Mouse (Mus musculus): ENCODE results near the gene Auts2. TPM values are rescaled to one million over a fixed set of nuclear protein-coding genes. Genes with fewer than 3 reads are reported as not detected.

Gene Auts2
- polyA plus RNA-seq, 1 experiment from 2014 or later: 1.6 TPM

GRCm38 (mm10) chr5:132290606-132291535, 252.3 kb downstream of the Auts2 start:
- ATAC-seq (ENCODE audit: insufficient read depth): no peak
- H3K4me1 ChIP-seq (replicated peaks): no peaks in the 10 kb centered on the region
- no peak overlapping the region for H3K27ac ChIP-seq (replicated peaks)
- no peaks in the 10 kb centered on the region for H3K36me3 ChIP-seq (replicated peaks)
- WGBS (ENCODE audit: insufficient replicate concordance): 59% methylated on average over 13 of the region's 13 CpGs
- H3K27me3 ChIP-seq: no peaks in the 10 kb centered on the region
- H3K9me3 ChIP-seq (replicated peaks): no peaks in the 10 kb centered on the region
- H3K9ac ChIP-seq: no peak overlapping the region
- no peak overlapping the region for H3K4me3 ChIP-seq (replicated peaks)
- no peak overlapping the region for H3K4me2 ChIP-seq

GRCm38 (mm10) chr5:132283741-132284140, 259.4 kb downstream of the Auts2 start:
- no peak for ATAC-seq (ENCODE audit: insufficient read depth)
- Histone ChIP-seq H3K27ac (replicated peaks) (no peak overlapping the region), H3K27me3 (no peaks in the 10 kb centered on the region), H3K9me3 (replicated peaks) (no peaks in the 10 kb centered on the region), H3K4me1 (replicated peaks) (no peaks in the 10 kb centered on the region), H3K36me3 (replicated peaks) (no peaks in the 10 kb centered on the region), H3K9ac (no peak overlapping the region), H3K4me3 (replicated peaks) (no peak overlapping the region), H3K4me2 (no peak overlapping the region)
- WGBS (ENCODE audit: insufficient replicate concordance): 53% methylated on average over 3 of the region's 3 CpGs

- H3K36me3 ChIP-seq (replicated peaks): no peaks in the 10 kb centered on the region
- H3K27me3 ChIP-seq: no peaks in the 10 kb centered on the region
- H3K4me2 ChIP-seq: no peak overlapping the region
- H3K4me1 ChIP-seq (replicated peaks): no peaks in the 10 kb centered on the region
- H3K4me3 ChIP-seq (replicated peaks): no peak overlapping the region
- H3K9me3 ChIP-seq (replicated peaks): no peaks in the 10 kb centered on the region
- ATAC-seq (ENCODE audit: insufficient read depth): no peak
- H3K27ac ChIP-seq (replicated peaks): no peak overlapping the region
- H3K9ac ChIP-seq: no peak overlapping the region
- 71% methylated on average over 15 of the region's 15 CpGs for WGBS (ENCODE audit: insufficient replicate concordance)
Measured at GRCm38 (mm10) chr5:132274098-132274898, 268.8 kb downstream of the Auts2 start.

- H3K4me2 ChIP-seq: no peak overlapping the region
- no peaks in the 10 kb centered on the region for H3K4me1 ChIP-seq (replicated peaks)
- 44% methylated on average over 4 of the region's 4 CpGs for WGBS (ENCODE audit: insufficient replicate concordance)
- no peak overlapping the region for H3K27ac ChIP-seq (replicated peaks)
- no peaks in the 10 kb centered on the region for H3K36me3 ChIP-seq (replicated peaks)
- H3K9ac ChIP-seq: no peak overlapping the region
- no peaks in the 10 kb centered on the region for H3K9me3 ChIP-seq (replicated peaks)
- no peaks in the 10 kb centered on the region for H3K27me3 ChIP-seq
- no peak overlapping the region for H3K4me3 ChIP-seq (replicated peaks)
- no peak for ATAC-seq (ENCODE audit: insufficient read depth)
Measured at GRCm38 (mm10) chr5:132272132-132272531, 271.0 kb downstream of the Auts2 start.

GRCm38 (mm10) chr5:132270896-132271295, 272.2 kb downstream of the Auts2 start:
- WGBS (ENCODE audit: insufficient replicate concordance): 49% methylated on average over 1 of the region's 1 CpGs
- Histone ChIP-seq H3K4me1 (replicated peaks) (no peaks in the 10 kb centered on the region), H3K4me2 (no peak overlapping the region), H3K36me3 (replicated peaks) (no peaks in the 10 kb centered on the region), H3K27ac (replicated peaks) (no peak overlapping the region), H3K9me3 (replicated peaks) (no peaks in the 10 kb centered on the region), H3K27me3 (no peaks in the 10 kb centered on the region), H3K9ac (no peak overlapping the region), H3K4me3 (replicated peaks) (no peak overlapping the region)
- no peak for ATAC-seq (ENCODE audit: insufficient read depth)

GRCm38 (mm10) chr5:132270074-132270473, 273.1 kb downstream of the Auts2 start:
- WGBS (ENCODE audit: insufficient replicate concordance): 21% methylated on average over 3 of the region's 3 CpGs
- Histone ChIP-seq H3K9ac (no peak overlapping the region), H3K4me3 (replicated peaks) (no peak overlapping the region), H3K4me1 (replicated peaks) (no peaks in the 10 kb centered on the region), H3K9me3 (replicated peaks) (no peaks in the 10 kb centered on the region), H3K36me3 (replicated peaks) (no peaks in the 10 kb centered on the region), H3K27me3 (no peaks in the 10 kb centered on the region), H3K27ac (replicated peaks) (no peak overlapping the region), H3K4me2 (no peak overlapping the region)
- no peak for ATAC-seq (ENCODE audit: insufficient read depth)

GRCm38 (mm10) chr5:132268351-132268967, 274.7 kb downstream of the Auts2 start:
- Histone ChIP-seq H3K4me2 (no peak overlapping the region), H3K9ac (no peak overlapping the region), H3K27ac (replicated peaks) (no peak overlapping the region), H3K4me3 (replicated peaks) (no peak overlapping the region), H3K27me3 (no peaks in the 10 kb centered on the region), H3K4me1 (replicated peaks) (no peaks in the 10 kb centered on the region), H3K9me3 (replicated peaks) (no peaks in the 10 kb centered on the region), H3K36me3 (replicated peaks) (no peaks in the 10 kb centered on the region)
- WGBS (ENCODE audit: insufficient replicate concordance): 62% methylated on average over 6 of the region's 6 CpGs
- ATAC-seq (ENCODE audit: insufficient read depth): no peak

- no peaks in the 10 kb centered on the region for H3K36me3 ChIP-seq (replicated peaks)
- 74% methylated on average over 1 of the region's 1 CpGs for WGBS (ENCODE audit: insufficient replicate concordance)
Measured at GRCm38 (mm10) chr5:132265015-132265414, 278.1 kb downstream of the Auts2 start.

GRCm38 (mm10) chr5:132261750-132262149, 281.4 kb downstream of the Auts2 start:
- Histone ChIP-seq H3K27me3 (no peaks in the 10 kb centered on the region), H3K4me1 (replicated peaks) (no peaks in the 10 kb centered on the region), H3K4me2 (no peak overlapping the region), H3K9ac (no peak overlapping the region), H3K36me3 (replicated peaks) (no peaks in the 10 kb centered on the region), H3K27ac (replicated peaks) (no peak overlapping the region), H3K4me3 (replicated peaks) (no peak overlapping the region), H3K9me3 (replicated peaks) (no peaks in the 10 kb centered on the region)
- ATAC-seq (ENCODE audit: insufficient read depth): no peak
- 39% methylated on average over 1 of the region's 1 CpGs for WGBS (ENCODE audit: insufficient replicate concordance)

More at GRCm38 (mm10) chr5:132265015-132265414, 278.1 kb downstream of the Auts2 start:
- Histone ChIP-seq H3K9ac (no peak overlapping the region), H3K9me3 (replicated peaks) (no peaks in the 10 kb centered on the region), H3K4me3 (replicated peaks) (no peak overlapping the region), H3K4me1 (replicated peaks) (no peaks in the 10 kb centered on the region), H3K4me2 (no peak overlapping the region), H3K27ac (replicated peaks) (no peak overlapping the region), H3K27me3 (no peaks in the 10 kb centered on the region)
- ATAC-seq (ENCODE audit: insufficient read depth): no peak

GRCm38 (mm10) chr5:132258882-132259281, 284.3 kb downstream of the Auts2 start:
- Histone ChIP-seq H3K9me3 (replicated peaks) (no peaks in the 10 kb centered on the region), H3K27ac (replicated peaks) (no peak overlapping the region), H3K36me3 (replicated peaks) (no peaks in the 10 kb centered on the region), H3K4me3 (replicated peaks) (no peak overlapping the region), H3K27me3 (no peaks in the 10 kb centered on the region), H3K9ac (no peak overlapping the region), H3K4me2 (no peak overlapping the region), H3K4me1 (replicated peaks) (no peaks in the 10 kb centered on the region)
- WGBS (ENCODE audit: insufficient replicate concordance): 34% methylated on average over 11 of the region's 11 CpGs
- no peak for ATAC-seq (ENCODE audit: insufficient read depth)

GRCm38 (mm10) chr5:132255579-132255978, 287.6 kb downstream of the Auts2 start:
- H3K4me1 ChIP-seq (replicated peaks): no peaks in the 10 kb centered on the region
- no peak overlapping the region for H3K27ac ChIP-seq (replicated peaks)
- H3K27me3 ChIP-seq: no peaks in the 10 kb centered on the region
- no peak overlapping the region for H3K9ac ChIP-seq
- no peak for ATAC-seq (ENCODE audit: insufficient read depth)
- WGBS (ENCODE audit: insufficient replicate concordance): 53% methylated on average over 8 of the region's 8 CpGs
- H3K4me3 ChIP-seq (replicated peaks): no peak overlapping the region
- H3K36me3 ChIP-seq (replicated peaks): no peaks in the 10 kb centered on the region
- no peaks in the 10 kb centered on the region for H3K9me3 ChIP-seq (replicated peaks)
- H3K4me2 ChIP-seq: no peak overlapping the region

Data from liver, embryonic 15.5 days (tissue).